Mouse (Mus musculus) lung, embryonic 14.5 days (tissue): Measurements from ENCODE around the gene Coro7. TPM values are rescaled to one million over a fixed set of nuclear protein-coding genes. Genes with fewer than 3 reads are reported as not detected.

Experiments used
- ATAC-seq: fragments of 200-750 bp; cut with Nextera tagmentation; 2 replicates; pipeline ENCODE4 v1.8.0; 2017; ENCODE audit warnings: mild to moderate bottlenecking, moderate TSS enrichment, moderate library complexity; ENCODE audit not compliant: insufficient read depth
- DNase-seq: peaks from one replicate; pipeline ENCODE4 v3.0.0-alpha.2; 2015
- H3K27ac ChIP-seq: fragments of 300-500 bp; sonication (generic); 2 replicates; pipeline ENCODE4 v1.5.1; 2014; ENCODE audit warnings: low read depth, mild to moderate bottlenecking, moderate library complexity
- H3K27me3 ChIP-seq: fragments of 300-500 bp; sonication (generic); 2 replicates; pipeline ENCODE4 v1.6.1; 2014; ENCODE audit warnings: low read length, control low read depth; ENCODE audit not compliant: insufficient read depth
- H3K36me3 ChIP-seq: fragments of 300-500 bp; sonication (generic); 2 replicates; pipeline ENCODE4 v1.6.1; 2014; ENCODE audit warnings: control low read depth; ENCODE audit not compliant: insufficient read depth
- H3K4me1 ChIP-seq: fragments of 300-500 bp; sonication (generic); 2 replicates; pipeline ENCODE4 v1.6.1; 2014; ENCODE audit warnings: antibody characterized with exemption, control low read depth; ENCODE audit not compliant: insufficient read depth
- H3K4me2 ChIP-seq: fragments of 300-500 bp; sonication (generic); 2 replicates; pipeline ENCODE4 v1.6.1; 2014; ENCODE audit warnings: mild to moderate bottlenecking
- H3K4me3 ChIP-seq: fragments of 300-500 bp; sonication (generic); 2 replicates; pipeline ENCODE4 v1.5.1; 2014; ENCODE audit warnings: low read depth, low read length
- H3K9ac ChIP-seq: fragments of 300-500 bp; sonication (generic); 2 replicates; pipeline ENCODE4 v1.6.1; 2014
- H3K9me3 ChIP-seq: fragments of 300-500 bp; sonication (generic); 2 replicates; pipeline ENCODE4 v1.6.1; 2016; ENCODE audit warnings: low read depth, low read length, control low read depth
- CTCF ChIP-seq: IDR thresholded peaks from 2 replicates; pipeline ENCODE4 v1.5.1; 2016; ENCODE audit warnings: antibody characterized with exemption, low read depth
- WGBS: fragments of 180-500 bp; shearing (Covaris S2); extraction: QIAGEN DNeasy Blood & Tissue Kit; methylation state at CpG from one replicate; pipeline ENCODE4 v1.1.7; 2014; 5-methylcytosine and 5-hydroxymethylcytosine counted together
- polyA plus RNA-seq: library from polyadenylated mRNA; unstranded; fragments of >200 nt; fragmentation: Nextera tagmentation; extraction: Ambion mirVana; gene quantifications from 2 replicates; pipeline ENCODE4 v1.2.1, GENCODE M21; 2014

The Coro7 gene
- polyA plus RNA-seq, 1 experiment from 2014 or later: 15.1 TPM

GRCm38 (mm10) chr16:4647651-4648141, 31.9 kb downstream of the Coro7 start:
- DNase-seq: peak; percentile 68

GRCm38 (mm10) chr16:4646831-4647230, 32.7 kb downstream of the Coro7 start:
- ATAC-seq: no peak
- Histone ChIP-seq H3K27me3 (no peaks in the 10 kb centered on the region), H3K36me3 (peaks cover 60% of the 10 kb centered on the region), H3K27ac (peak overlapping the region; percentile 66), H3K4me2 (no peak overlapping the region; the same call in 1 of the 2 replicates), H3K4me1 (peaks cover 38% of the 10 kb centered on the region), H3K9me3 (no peaks in the 10 kb centered on the region), H3K4me3 (no peak overlapping the region), H3K9ac (no peak overlapping the region)
- TF ChIP-seq CTCF: no peak
- DNase-seq: peak; percentile 45
- 47% methylated on average over 4 of the region's 4 CpGs for WGBS

More at GRCm38 (mm10) chr16:4647651-4648141, 31.9 kb downstream of the Coro7 start:
- Histone ChIP-seq H3K27ac (peak overlapping the region; percentile 66; the same call in 1 of the 2 replicates), H3K9me3 (no peaks in the 10 kb centered on the region), H3K27me3 (no peaks in the 10 kb centered on the region), H3K4me1 (peaks cover 30% of the 10 kb centered on the region), H3K9ac (no peak overlapping the region; the same call in 1 of the 2 replicates), H3K36me3 (peaks cover 69% of the 10 kb centered on the region), H3K4me3 (no peak overlapping the region), H3K4me2 (no peak overlapping the region)
- TF ChIP-seq CTCF: no peak
- ATAC-seq: peak; percentile 7; the same call in 1 of the 2 replicates
- 45% methylated on average over 13 of the region's 13 CpGs for WGBS

GRCm38 (mm10) chr16:4645867-4646266, 33.7 kb downstream of the Coro7 start:
- Histone ChIP-seq H3K27ac (peak overlapping the region; percentile 66), H3K27me3 (no peaks in the 10 kb centered on the region), H3K36me3 (peaks cover 51% of the 10 kb centered on the region), H3K4me2 (no peak overlapping the region), H3K9ac (no peak overlapping the region), H3K4me3 (no peak overlapping the region), H3K9me3 (no peaks in the 10 kb centered on the region), H3K4me1 (peaks cover 39% of the 10 kb centered on the region)
- TF ChIP-seq CTCF: no peak
- DNase-seq (no peak), ATAC-seq (no peak)
- WGBS: 74% methylated on average over 4 of the region's 4 CpGs

GRCm38 (mm10) chr16:4643670-4644419, 35.7 kb downstream of the Coro7 start:
- ATAC-seq (0 out of 2 replicates have a peak, but pooled peaks have one; percentile 4), DNase-seq (peak; percentile 82)
- Histone ChIP-seq H3K4me3 (no peak overlapping the region), H3K4me2 (peak overlapping the region; percentile 88), H3K36me3 (peaks cover 31% of the 10 kb centered on the region), H3K27ac (peak overlapping the region; percentile 93), H3K9ac (peak overlapping the region; percentile 30; the same call in 1 of the 2 replicates), H3K9me3 (no peaks in the 10 kb centered on the region), H3K4me1 (peaks cover 41% of the 10 kb centered on the region), H3K27me3 (no peaks in the 10 kb centered on the region)
- 59% methylated on average over 11 of the region's 11 CpGs for WGBS
- no peak for TF ChIP-seq CTCF

- no peak for TF ChIP-seq CTCF
- no peak for ATAC-seq
- no peaks in the 10 kb centered on the region for H3K9me3 ChIP-seq
- H3K4me3 ChIP-seq: peak overlapping the region; percentile 81
- WGBS: 70% methylated on average over 6 of the region's 6 CpGs
- H3K27ac ChIP-seq: peak overlapping the region; percentile 93
- DNase-seq: no peak
- H3K4me1 ChIP-seq: peaks cover 41% of the 10 kb centered on the region
- no peaks in the 10 kb centered on the region for H3K27me3 ChIP-seq
- H3K9ac ChIP-seq: peak overlapping the region; percentile 32; the same call in 1 of the 2 replicates
- peak overlapping the region; percentile 88 for H3K4me2 ChIP-seq
- H3K36me3 ChIP-seq: peaks cover 21% of the 10 kb centered on the region; the same call in 1 of the 2 replicates
Measured at GRCm38 (mm10) chr16:4642937-4643336, 36.6 kb downstream of the Coro7 start.

- no peaks in the 10 kb centered on the region for H3K9me3 ChIP-seq
- 0 out of 2 replicates have a peak, but pooled peaks have one; percentile 32 for TF ChIP-seq CTCF
- ATAC-seq (peak; percentile 75), DNase-seq (peak; percentile 91)
- peak overlapping the region; percentile 88 for H3K4me2 ChIP-seq
- H3K27me3 ChIP-seq: no peaks in the 10 kb centered on the region
- 15% methylated on average over 13 of the region's 13 CpGs for WGBS
- H3K27ac ChIP-seq: peak overlapping the region; percentile 93
- peaks cover 38% of the 10 kb centered on the region for H3K4me1 ChIP-seq
- peaks cover 21% of the 10 kb centered on the region; the same call in 1 of the 2 replicates for H3K36me3 ChIP-seq
- H3K4me3 ChIP-seq: peak overlapping the region; percentile 81
- peak overlapping the region; percentile 32; the same call in 1 of the 2 replicates for H3K9ac ChIP-seq
Measured at GRCm38 (mm10) chr16:4642190-4642589, 37.4 kb downstream of the Coro7 start.

- Histone ChIP-seq H3K9me3 (no peaks in the 10 kb centered on the region), H3K36me3 (peaks cover 21% of the 10 kb centered on the region; the same call in 1 of the 2 replicates), H3K27me3 (no peaks in the 10 kb centered on the region), H3K27ac (peak overlapping the region; percentile 93), H3K4me1 (peaks cover 38% of the 10 kb centered on the region), H3K4me2 (peak overlapping the region; percentile 88), H3K9ac (peak overlapping the region; percentile 82), H3K4me3 (peak overlapping the region; percentile 81)
- peak; percentile 87 for DNase-seq
- ATAC-seq: peak; percentile 35
- no peak for TF ChIP-seq CTCF
- WGBS: 7% methylated on average over 3 of the region's 3 CpGs
Measured at GRCm38 (mm10) chr16:4641119-4641838, 38.3 kb downstream of the Coro7 start.
